Mouse (Mus musculus) testis, adult 2 months (tissue): ENCODE measurements at regions not wholly inside any gene's neighbourhood (a gene's known extent, or its start where the extent isn't known, plus 50 kb on each side); places are given as distances from the start of the nearest gene placed in this dataset.
"Not testable (repeated sequence)": the region's sequence is repeated elsewhere in the genome, so short reads cannot be mapped to it uniquely, and the experiment has no call there.

Experiments
- H3K27ac ChIP-seq: fragments of 200-500 bp; 2 replicates; pipeline ENCODE4 v1.5.1; 2012; ENCODE audit warnings: low read depth, low read length; ENCODE audit not compliant: control insufficient read depth, insufficient read depth
- H3K27me3 ChIP-seq: fragments of 200-500 bp; 2 replicates; pipeline ENCODE4 v1.6.1; 2012; ENCODE audit warnings: mild to moderate bottlenecking, low read length, moderate library complexity; ENCODE audit not compliant: control insufficient read depth, insufficient read depth
- H3K36me3 ChIP-seq: fragments of 200-500 bp; 2 replicates; pipeline ENCODE4 v1.6.1; 2012; ENCODE audit warnings: mild to moderate bottlenecking, low read length; ENCODE audit not compliant: control insufficient read depth, insufficient read depth
- H3K4me1 ChIP-seq: fragments of 200-500 bp; 2 replicates; pipeline ENCODE4 v1.6.1; 2012; ENCODE audit warnings: low read length; ENCODE audit not compliant: control insufficient read depth, insufficient read depth
- H3K4me3 ChIP-seq: fragments of 200-500 bp; 2 replicates; pipeline ENCODE4 v1.5.1; 2012; ENCODE audit warnings: low read depth, mild to moderate bottlenecking, low read length, moderate library complexity, mixed read lengths; ENCODE audit not compliant: control insufficient read depth
- CTCF ChIP-seq: fragments of 200-500 bp; IDR thresholded peaks from 2 replicates; pipeline ENCODE4 v1.5.1; 2012; ENCODE audit warnings: low read depth, mild to moderate bottlenecking, inconsistent platforms, low read length, moderate library complexity; ENCODE audit not compliant: control insufficient read depth, insufficient read depth, insufficient replicate concordance
- POLR2A ChIP-seq: fragments of 200-500 bp; IDR thresholded peaks from 2 replicates; pipeline ENCODE4 v1.6.1; 2012; ENCODE audit warnings: low read depth, mild to moderate bottlenecking, inconsistent platforms, low read length, moderate library complexity; ENCODE audit not compliant: control insufficient read depth

DNA sequence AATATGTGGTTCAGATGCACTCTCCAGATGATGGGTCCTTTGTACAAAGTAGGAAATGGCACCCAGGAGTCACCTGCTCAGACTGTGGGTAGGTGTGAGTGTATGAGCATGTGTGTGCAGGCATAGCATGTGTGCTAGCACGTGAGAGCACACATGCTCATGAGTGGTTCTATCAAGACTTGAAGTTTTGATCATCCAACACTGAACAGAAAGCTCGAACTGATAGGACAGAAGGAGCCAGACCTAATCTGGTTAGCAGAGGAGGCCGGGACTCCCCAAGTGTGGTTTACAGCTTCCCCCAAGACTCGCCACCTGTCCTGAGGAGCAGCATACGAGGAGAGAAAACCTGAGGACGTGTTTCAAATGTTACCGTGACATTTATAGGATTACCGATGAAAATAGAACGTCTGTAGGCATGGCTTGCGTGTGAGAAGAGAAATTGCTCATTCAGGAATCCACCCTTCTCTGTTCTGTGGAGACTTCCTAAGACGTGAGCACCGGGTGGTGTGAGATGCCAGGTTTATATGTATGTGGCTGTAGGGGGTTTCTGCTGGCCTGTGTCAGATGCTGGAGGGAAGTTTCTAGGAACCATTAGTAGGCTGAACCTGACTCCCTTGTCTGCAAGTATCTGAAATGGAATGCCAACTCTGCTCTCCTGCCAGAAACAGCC is 366.0 kb downstream of the Fut8 start:
- Histone ChIP-seq H3K36me3 (no peaks in the 10 kb centered on the region), H3K27me3 (no peaks in the 10 kb centered on the region), H3K4me3 (no peak overlapping the region), H3K27ac (no peak overlapping the region), H3K4me1 (no peaks in the 10 kb centered on the region)
- TF ChIP-seq CTCF (no peak), POLR2A (no peak)

DNA sequence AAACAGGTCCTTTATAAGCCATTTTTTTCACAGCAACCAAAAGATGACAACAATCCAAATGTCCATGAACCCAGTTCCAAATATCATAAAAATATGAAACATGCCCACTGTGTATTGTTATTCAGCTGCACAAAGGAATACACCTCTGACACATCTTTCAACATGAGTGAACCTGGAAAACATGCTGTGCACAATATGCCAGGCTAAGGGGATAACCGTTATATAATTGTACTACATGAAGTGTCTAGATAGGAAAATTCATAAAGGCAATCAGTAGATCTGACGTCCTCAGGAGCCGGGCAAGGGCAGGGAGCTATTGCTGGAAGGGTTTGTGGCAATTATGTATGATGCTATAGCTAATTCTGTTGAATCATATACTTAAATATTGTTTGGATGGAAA is 379.6 kb downstream of the Fut8 start:
- no peak for TF ChIP-seq POLR2A
- TF ChIP-seq CTCF = no peak
- Histone ChIP-seq H3K27ac (no peak overlapping the region), H3K4me1 (no peaks in the 10 kb centered on the region), H3K4me3 (no peak overlapping the region), H3K27me3 (no peaks in the 10 kb centered on the region), H3K36me3 (no peaks in the 10 kb centered on the region)

DNA sequence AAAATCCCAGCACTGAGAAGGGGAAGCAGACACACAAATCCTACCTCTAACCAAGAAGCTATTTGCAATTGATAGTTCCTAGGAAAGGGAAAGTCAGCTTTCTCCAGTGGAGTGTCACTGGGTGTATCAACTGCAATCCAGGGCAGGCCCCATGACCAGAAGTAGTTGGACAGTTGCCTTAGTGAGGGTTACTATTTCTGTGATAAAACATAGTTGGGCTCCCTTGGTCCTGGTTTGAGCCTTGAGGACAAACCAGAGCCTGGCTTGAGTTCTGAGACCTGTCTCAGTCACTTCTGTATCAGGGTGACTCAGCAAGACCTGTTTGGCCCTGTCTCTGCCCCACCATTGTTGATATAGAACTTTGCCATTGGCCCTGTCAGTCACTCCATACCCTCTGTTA is 384.3 kb downstream of the Fut8 start:
- TF ChIP-seq POLR2A (no peak), CTCF (no peak)
- Histone ChIP-seq H3K4me1 (no peaks in the 10 kb centered on the region), H3K36me3 (no peaks in the 10 kb centered on the region), H3K27me3 (no peaks in the 10 kb centered on the region), H3K27ac (no peak overlapping the region), H3K4me3 (no peak overlapping the region)

DNA sequence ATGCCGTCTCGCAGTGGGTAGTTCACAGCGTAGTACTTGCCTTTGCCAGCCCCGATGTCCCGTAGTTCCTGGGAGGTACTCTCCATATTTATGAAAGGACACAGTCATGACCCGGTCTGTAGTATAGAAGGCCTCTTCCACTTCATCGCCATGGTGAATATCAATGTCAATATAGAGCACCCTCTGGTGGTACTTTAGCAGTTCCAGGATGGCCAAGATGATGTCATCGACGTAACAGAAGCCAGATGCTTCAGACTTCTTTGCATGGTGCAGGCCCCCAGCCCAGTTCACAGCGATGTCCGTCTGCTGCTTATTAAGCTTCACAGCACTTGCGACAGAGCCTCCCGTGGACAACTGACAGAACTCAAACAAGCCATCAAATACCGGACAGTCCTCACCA is 386.4 kb downstream of the Fut8 start:
- not testable (repeated sequence) for H3K4me3 ChIP-seq, H3K27me3 ChIP-seq, H3K27ac ChIP-seq, H3K4me1 ChIP-seq, H3K36me3 ChIP-seq

DNA sequence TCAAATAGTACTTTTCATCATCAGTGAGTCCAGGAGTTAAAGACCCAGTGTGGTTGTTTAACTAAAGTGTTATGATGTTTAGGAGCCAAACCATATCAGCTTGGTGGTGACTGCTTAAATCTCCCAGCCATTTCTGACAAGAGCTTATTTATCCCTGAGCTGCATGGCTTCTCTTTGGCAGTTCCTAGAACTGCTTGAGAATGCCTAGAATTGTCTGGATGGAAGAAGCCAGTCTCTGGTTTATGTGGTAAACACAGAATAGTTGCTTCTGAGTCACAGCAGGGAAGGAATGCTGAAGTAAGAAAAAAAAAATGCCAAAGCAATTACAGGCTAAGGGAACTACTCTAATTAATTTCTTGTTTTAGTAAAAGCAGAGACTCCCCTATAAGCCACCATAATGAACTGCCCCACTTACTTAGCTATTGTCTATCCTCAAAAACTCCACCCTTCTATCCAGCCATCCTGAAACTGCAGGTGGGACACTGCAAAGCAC is 390.5 kb downstream of the Fut8 start:
- Histone ChIP-seq H3K4me1 (no peaks in the 10 kb centered on the region), H3K4me3 (no peak overlapping the region), H3K36me3 (no peaks in the 10 kb centered on the region), H3K27me3 (no peaks in the 10 kb centered on the region), H3K27ac (no peak overlapping the region)
- TF ChIP-seq CTCF = no peak
- no peak for TF ChIP-seq POLR2A

DNA sequence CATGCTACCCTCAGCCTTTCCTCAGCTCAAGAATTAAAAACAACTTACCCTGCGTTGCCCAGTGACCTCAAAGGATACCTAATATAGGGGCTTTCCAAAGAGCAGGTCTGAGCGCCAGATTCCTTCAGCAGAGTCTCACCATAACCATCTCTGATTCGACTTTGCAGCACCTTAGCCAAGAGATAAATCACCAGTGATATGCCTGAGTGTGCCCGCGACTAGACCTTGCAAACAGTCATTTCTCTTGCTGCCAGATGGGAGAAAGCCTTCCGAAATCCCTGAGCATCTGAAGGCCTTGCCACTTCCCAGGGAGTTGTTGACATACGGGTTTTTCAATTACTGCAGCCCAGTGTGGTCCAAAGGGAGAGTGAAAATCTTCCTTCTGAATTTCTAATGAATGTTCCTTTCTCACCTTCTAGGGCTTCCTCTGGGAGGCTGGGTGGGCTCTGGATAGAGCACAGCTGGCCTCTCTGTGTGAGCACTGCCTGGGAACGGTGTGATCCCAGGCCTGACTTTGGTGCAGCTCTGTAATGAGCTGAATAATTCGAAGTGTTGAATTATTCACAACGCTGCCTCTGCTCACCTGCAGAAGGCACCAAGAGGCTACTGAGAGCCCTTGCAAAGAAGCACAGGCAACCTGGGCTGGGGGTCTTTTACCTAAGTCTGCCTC is 396.2 kb downstream of the Fut8 start:
- no peak for TF ChIP-seq POLR2A
- TF ChIP-seq CTCF = no peak
- H3K27ac ChIP-seq = no peak overlapping the region
- H3K27me3 ChIP-seq = no peaks in the 10 kb centered on the region
- H3K36me3 ChIP-seq = no peaks in the 10 kb centered on the region
- no peak overlapping the region for H3K4me3 ChIP-seq
- H3K4me1 ChIP-seq = no peaks in the 10 kb centered on the region

DNA sequence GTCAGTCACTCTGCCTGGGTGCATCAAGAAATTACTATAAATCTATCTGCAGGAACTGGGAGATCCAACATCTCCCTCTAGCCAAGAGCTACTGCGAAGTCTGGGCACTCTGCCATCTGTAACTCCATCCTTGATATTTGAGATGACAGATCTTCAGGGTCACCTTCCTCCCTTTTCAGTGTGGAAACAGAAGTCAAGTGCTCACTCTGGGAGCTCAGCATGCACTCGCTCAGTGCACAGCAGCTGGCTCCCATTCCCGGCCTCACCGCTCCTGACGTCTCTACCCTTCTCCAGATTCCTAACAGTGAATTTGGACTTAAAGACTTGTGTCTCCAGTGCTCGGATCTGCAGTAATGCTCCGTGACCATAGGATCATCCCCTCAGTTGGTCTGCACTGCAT is 400.3 kb downstream of the Fut8 start:
- Histone ChIP-seq H3K27me3 (no peaks in the 10 kb centered on the region), H3K4me3 (no peak overlapping the region), H3K36me3 (no peaks in the 10 kb centered on the region), H3K27ac (no peak overlapping the region), H3K4me1 (no peaks in the 10 kb centered on the region)
- TF ChIP-seq CTCF (no peak), POLR2A (no peak)
